Mouse (Mus musculus) kidney, postnatal 36 days (tissue): Measurements from ENCODE around the gene Padi1.

Experiments used
- DNase-seq, 2 experiments: peaks; one replicate each; pipeline ENCODE4 v3.0.0; 2021 to 2022; ENCODE audit warnings: mixed read lengths in 2 of 2

Gene Padi1

GRCm38 (mm10) chr4:140860767-140861147 lies 15.2 kb upstream of the Padi1 start:
- no peak for DNase-seq

DNA sequence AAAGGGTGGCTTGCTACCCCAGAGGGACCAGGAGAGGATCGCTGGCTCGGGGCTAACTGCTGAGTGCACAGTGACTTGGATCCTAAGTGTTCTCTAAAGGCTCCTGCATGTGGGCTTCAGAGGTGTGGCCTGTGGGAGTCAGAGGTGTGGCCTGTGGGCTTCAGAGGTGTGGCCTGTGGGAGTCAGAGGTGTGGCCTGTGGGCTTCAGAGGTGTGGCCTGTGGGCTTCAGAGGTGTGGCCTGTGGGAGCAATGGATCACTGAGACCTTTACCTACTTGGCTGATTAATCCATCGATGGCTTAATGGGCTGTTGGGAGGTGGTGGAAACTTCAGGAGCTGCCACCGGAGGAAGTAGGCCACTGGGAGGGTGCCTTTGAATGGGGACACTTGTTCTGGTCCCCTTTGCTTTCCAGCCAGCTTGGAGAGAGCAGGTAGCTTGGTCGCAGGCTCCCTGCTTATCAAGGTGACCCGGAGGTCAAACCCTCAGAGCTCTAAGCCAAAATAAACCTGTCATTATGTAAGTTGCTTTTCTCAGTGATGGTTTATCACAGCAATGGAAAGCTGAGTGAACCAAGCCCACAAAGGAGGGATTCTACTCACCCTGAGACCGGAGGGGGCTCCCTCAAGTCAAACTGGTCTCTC lies 14.7 kb upstream of the Padi1 start:
- DNase-seq: no peak

DNA sequence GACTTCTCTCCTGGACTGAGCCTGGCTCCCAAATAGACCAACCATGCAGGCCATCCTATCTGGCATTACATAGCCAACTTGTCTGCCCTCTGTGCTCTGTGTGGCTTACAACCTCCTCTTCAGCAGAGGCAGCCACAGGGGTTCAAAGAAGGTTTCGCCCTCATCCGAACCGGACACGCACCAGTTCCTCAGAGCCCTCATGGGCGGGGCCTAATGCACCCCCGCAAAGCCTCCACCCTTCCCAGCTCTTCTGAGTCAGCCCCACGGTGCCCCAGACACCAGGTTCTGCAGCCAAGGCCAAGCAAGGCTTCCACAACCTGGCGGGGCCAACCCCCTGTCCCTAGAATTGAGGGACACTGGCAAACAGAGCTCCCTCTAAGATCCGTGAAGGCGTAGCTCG lies 13.7 kb upstream of the Padi1 start:
- DNase-seq: no peak

GRCm38 (mm10) chr4:140857813-140858212 lies 12.2 kb upstream of the Padi1 start:
- DNase-seq: no peak

GRCm38 (mm10) chr4:140857041-140857440 lies 11.5 kb upstream of the Padi1 start:
- no peak for DNase-seq

DNA sequence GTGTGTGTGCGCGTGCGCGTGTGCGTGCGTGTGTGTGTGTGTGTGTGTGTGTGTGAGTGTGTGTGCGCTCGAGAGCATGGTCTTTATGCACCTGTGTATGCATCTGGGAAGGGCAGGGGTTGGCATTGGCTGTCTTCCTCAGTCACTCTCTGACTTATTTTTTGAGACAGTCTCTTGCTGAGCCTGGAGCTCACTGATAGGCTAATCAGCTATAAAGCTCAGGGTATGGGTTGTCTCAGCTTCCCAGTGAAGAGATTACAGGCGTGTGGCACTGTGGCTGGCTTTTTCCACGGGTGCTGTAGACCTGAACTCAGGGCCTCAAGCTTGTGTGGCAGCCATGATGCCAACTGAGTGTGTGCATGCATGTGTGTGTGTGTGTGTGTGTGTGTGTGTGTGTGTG lies 9.6 kb upstream of the Padi1 start:
- DNase-seq: no peak

GRCm38 (mm10) chr4:140854455-140854864 lies 8.9 kb upstream of the Padi1 start:
- no peak for DNase-seq

- DNase-seq: no peak
Observed at GRCm38 (mm10) chr4:140853626-140854025, 8.0 kb upstream of the Padi1 start.

- DNase-seq: no peak
Observed at GRCm38 (mm10) chr4:140849310-140849709, 3.7 kb upstream of the Padi1 start.

DNA sequence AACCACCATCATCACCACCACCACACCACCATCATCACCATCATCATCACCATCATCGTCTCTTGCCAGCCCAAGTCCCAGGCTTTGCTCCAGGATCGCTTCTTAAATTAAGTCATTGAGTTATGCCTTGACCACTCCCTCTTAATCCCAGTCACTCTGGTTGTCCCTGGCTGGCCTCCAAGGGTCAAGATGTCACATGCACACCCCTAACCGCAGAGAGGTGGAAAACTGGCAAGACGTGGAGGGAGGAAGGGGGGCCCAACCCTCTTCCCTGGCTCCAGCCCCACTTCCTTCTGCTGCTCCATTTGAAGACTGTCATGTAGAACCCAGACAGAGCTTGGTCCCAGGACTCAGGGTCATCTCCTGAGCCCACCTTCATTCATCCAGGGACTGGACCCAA lies 587 bp downstream of the Padi1 start:
- no peak for DNase-seq

- no peak for DNase-seq
Observed at GRCm38 (mm10) chr4:140843670-140844280, 1.8 kb downstream of the Padi1 start.

- DNase-seq: no peak
Observed at GRCm38 (mm10) chr4:140842909-140843308, 2.7 kb downstream of the Padi1 start.

DNA sequence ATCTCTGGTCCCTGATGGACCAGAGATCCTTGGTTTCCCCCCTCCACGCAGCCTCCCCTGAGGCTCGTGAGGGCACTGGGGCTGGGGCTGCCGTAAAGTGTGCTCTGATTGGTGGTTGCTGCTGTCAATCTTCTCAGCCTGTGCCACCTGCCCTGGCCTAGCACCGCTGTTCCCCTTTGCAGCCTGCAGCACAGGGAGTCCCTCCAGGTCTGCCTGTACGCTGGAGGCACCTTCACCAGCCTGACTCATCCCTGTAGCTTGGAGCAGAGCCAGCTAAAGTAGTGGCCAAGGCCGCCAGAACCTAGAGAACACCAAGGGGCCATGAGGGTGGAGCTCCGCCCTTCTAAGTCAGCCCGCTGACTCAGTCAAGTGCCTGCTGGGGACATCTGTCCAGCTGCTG lies 7.7 kb downstream of the Padi1 start:
- peak in 1 of 2 experiments; percentile 18 for DNase-seq

DNA sequence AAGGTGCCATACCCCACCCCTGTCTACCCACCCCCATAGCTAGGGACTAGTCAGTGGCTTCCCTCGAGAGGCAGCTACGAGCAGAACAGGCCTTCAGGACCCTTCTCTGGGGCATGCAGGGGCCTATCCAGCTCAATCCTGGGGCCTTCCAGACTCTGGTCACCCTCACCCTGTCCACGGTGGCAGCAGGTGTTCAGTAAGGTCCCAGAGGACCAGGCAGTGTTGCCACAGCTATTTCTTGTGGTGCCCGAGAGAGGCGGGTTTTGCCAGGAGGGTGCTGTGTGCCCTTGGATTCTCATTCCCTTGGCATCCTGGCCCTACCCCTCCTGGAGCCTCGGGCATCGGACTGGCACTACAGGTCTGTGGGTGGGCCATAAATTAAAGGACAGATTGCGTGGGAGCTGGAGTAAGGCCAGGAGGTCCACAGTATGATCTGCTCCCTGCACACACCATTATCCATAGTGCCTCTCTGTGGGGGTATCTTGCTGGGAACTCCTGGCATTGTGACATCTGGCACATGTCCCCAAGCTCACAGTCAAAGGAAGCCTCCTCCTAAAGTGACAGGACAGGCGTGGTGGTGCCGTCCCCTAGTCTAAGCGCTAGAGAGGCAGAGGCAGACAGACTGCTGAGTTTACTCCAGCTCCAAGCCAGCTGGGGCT lies 9.2 kb downstream of the Padi1 start:
- no peak for DNase-seq

GRCm38 (mm10) chr4:140835682-140836081 lies 9.9 kb downstream of the Padi1 start:
- peak in 1 of 2 experiments; percentile 58 for DNase-seq

DNA sequence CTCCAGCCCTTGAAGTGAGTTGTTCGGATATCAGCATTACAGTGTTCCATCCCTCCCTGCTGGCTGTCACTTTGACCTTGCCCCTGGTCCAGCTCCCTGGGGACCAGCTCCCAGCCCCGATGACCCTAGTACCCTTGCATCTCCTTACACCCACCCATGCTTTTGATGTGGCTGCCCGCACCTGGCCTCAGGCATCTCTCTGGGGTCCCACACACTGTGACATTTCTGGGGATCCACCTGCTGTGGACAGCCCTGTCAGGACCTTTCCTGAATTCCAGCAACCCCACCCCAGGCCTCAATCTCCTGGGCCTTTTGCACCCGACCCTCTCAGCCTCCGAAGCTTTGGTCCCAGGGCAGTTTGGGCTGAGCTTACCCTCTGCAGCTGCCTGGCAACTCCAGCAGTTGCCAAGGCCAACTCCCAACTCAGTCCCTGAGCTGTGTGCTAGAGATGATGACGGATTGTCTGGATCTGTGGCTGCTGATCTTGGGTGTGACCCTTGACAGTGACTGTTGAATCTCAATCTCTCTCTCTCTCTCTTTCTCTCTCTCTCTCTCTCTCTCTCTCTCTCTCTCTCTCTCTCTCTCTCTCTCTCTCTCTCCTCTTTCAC lies 11.1 kb downstream of the Padi1 start:
- no peak for DNase-seq

DNA sequence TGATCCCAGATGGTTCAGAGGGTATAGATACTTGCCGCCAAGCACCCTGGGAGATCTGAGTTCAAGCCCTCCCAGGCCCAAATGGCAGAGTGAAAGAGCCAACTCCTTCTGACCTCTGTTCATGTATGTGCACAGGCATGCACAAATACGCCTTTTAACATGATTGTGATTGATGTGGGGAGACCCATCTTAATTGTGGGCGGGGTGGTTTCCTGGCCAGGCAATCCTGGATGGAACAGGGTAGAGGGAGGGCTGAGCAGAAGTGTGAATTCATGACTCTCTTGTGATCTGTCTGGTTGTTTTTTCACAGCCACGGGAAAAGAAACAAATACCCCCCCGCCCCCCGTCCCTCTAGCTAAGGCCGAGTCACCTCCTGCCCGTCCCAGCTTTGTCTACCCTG lies 12.8 kb downstream of the Padi1 start:
- no peak for DNase-seq

DNA sequence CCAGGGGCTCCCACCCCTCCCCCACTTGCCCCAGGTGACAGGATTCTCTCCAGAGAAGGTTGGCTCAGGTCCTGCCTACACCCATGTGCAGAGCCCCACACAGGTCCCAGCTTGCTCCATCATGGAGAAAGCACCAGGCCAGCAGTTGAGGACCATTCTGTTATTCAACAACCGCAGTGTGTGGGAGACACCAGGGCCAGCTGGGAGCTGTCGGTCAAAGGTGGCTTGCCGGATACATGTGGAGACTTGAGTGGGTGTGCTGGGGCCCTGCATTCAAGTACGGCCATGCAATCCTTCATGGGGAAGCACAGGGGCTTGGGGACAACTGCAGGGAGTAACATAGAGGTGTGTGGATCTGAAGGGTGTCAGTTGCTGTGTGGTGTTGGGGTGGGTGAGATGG lies 13.8 kb downstream of the Padi1 start:
- DNase-seq: no peak

DNA sequence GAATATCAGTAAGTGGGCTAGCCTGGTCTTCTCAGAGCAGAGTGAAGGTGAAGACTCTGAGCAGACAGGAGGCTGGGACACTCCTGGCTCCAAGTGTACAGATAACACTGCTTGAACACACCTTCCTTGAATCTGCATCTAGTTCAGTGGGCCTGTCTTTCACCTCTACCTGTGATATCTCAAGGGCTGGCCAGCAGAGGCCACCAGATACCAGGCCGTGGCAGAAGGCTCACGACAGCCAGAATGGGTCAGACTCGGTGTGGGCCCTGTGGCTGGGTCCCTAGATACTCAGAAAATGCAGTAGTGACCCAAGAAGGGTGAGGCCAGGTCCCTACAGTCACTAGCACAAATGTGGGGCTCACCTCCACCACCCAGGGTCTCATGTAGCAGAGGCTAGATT lies 18.3 kb downstream of the Padi1 start:
- DNase-seq: peak in 1 of 2 experiments; percentile 11

- DNase-seq: no peak
Observed at GRCm38 (mm10) chr4:140825942-140826341, 19.6 kb downstream of the Padi1 start.

GRCm38 (mm10) chr4:140821988-140822387 lies 23.6 kb downstream of the Padi1 start:
- peak; percentile 40 to 76 for DNase-seq

DNA sequence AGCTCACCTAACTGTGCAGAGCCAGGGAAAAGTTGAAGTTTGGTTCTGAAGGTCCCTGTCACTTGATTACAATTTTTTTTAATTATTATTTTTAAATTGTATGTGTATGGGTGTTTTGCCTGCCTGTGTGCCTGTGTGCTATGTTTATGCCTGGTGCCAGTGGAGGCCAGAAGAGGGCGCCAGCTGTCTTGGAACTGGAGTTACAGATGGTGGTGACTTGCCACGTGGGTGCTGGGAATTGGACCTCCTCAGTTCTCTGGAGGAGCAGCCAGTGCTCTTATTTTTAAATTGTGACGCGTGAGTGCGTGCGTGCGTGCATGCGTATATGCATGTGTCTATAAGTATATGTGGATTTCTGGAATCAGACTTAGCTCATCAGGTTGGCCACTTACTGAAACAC lies 28.2 kb downstream of the Padi1 start:
- DNase-seq: no peak

GRCm38 (mm10) chr4:140815996-140816917 lies 29.3 kb downstream of the Padi1 start:
- DNase-seq: peak; percentile 83 to 92
